Mouse (Mus musculus): ENCODE measurements around the gene Nfam1. TPM values are rescaled to one million over a fixed set of nuclear protein-coding genes. Genes with fewer than 3 reads are reported as not detected.

The Nfam1 gene
- total and polyA plus RNA-seq, 3 experiments: 0.04 to 0.81 (median 0.20) TPM

GRCm38 (mm10) chr15:83025041-83025760, 7.9 kb downstream of the Nfam1 start:
- peaks cover 0 to 28% of the 10 kb centered on the region in 2 experiments; a peak in 2 of 4 replicates for H3K4me1 ChIP-seq (ENCODE audit: control insufficient read depth in 1 of 2, insufficient read depth in 2 of 2)
- H3K4me3 ChIP-seq (replicated peaks in 1 of 3; ENCODE audit: low read depth in 2 of 3, low read length in 2 of 3, poor library complexity in 1 of 3): no peak overlapping the region
- TF ChIP-seq NRF1 (IDR thresholded peaks at IDR 0.05; ENCODE audit: low read depth, low read length): no peak
- TF ChIP-seq MAX (IDR thresholded peaks at IDR 0.05; ENCODE audit: low read length): no peak
- no peak for TF ChIP-seq GABPA (IDR thresholded peaks at IDR 0.05; ENCODE audit: insufficient replicate concordance, low read depth, low read length)
- no peak for DNase-seq (ENCODE audit: extremely low read depth)
- H3K27me3 ChIP-seq (replicated peaks): no peaks in the 10 kb centered on the region
- H3K36me3 ChIP-seq (replicated peaks in 1 of 2; ENCODE audit: control insufficient read depth in 1 of 2, insufficient read depth in 1 of 2, low read length in 1 of 2): no peaks in the 10 kb centered on the region
- dilution Hi-C loops (cut with MboI; ENCODE audit: extremely low pct_ligation_motif_present, extremely low pct_unique_long_range_greater_than_20kb, low sequenced_read_pairs): no loop called here
- H3K9me3 ChIP-seq (replicated peaks; ENCODE audit: low read length): no peaks in the 10 kb centered on the region
- in situ Hi-C loops (cut with MboI; ENCODE audit: low pct_ligation_motif_present, low pct_unique_long_range_greater_than_20kb, low sequenced_read_pairs): loop anchor here (5.0 kb wide), 1 partner anchor 33 kb away; no protein-coding TSS in a partner anchor
- no peak overlapping the region for H3K9ac ChIP-seq (ENCODE audit: insufficient read depth, low read depth)
- no peaks in the 10 kb centered on the region for H3K79me2 ChIP-seq (replicated peaks; ENCODE audit: control insufficient read depth, extremely low read depth, insufficient read depth, poor library complexity, severe bottlenecking)
- H3K4me2 ChIP-seq (ENCODE audit: insufficient read depth, low read depth, poor library complexity, severe bottlenecking): no peak overlapping the region
- no peak overlapping the region for H3K27ac ChIP-seq (ENCODE audit: insufficient read depth, low read depth)

GRCm38 (mm10) chr15:83022947-83023346, 10.2 kb downstream of the Nfam1 start:
- H3K27me3 ChIP-seq (replicated peaks): no peaks in the 10 kb centered on the region
- TF ChIP-seq BHLHE40 (IDR thresholded peaks at IDR 0.05; ENCODE audit: low read depth, low read length) (no peak), POLR2AphosphoS2 (IDR thresholded peaks at IDR 0.05; ENCODE audit: low read depth, low read length) (no peak), ZMIZ1 (IDR thresholded peaks at IDR 0.05; ENCODE audit: low read depth, low read length) (no peak), HCFC1 (IDR thresholded peaks at IDR 0.05; ENCODE audit: low read depth, low read length) (no peak), MEF2A (IDR thresholded peaks at IDR 0.05; ENCODE audit: borderline replicate concordance, low read depth, low read length) (no peak)
- H3K79me2 ChIP-seq (replicated peaks; ENCODE audit: control insufficient read depth, extremely low read depth, insufficient read depth, poor library complexity, severe bottlenecking): no peaks in the 10 kb centered on the region
- no peak overlapping the region for H3K4me3 ChIP-seq (replicated peaks in 1 of 3; ENCODE audit: low read depth in 2 of 3, low read length in 2 of 3, poor library complexity in 1 of 3)
- peaks cover 0 to 23% of the 10 kb centered on the region in 2 experiments; a peak in 2 of 4 replicates for H3K4me1 ChIP-seq (ENCODE audit: control insufficient read depth in 1 of 2, insufficient read depth in 2 of 2)
- no peak overlapping the region for H3K9ac ChIP-seq (ENCODE audit: insufficient read depth, low read depth)
- dilution Hi-C loops (cut with MboI; ENCODE audit: extremely low pct_ligation_motif_present, extremely low pct_unique_long_range_greater_than_20kb, low sequenced_read_pairs): no loop called here
- no peak for DNase-seq (ENCODE audit: extremely low read depth)
- in situ Hi-C loops (cut with MboI; ENCODE audit: low pct_ligation_motif_present, low pct_unique_long_range_greater_than_20kb, low sequenced_read_pairs): no loop called here
- H3K27ac ChIP-seq (ENCODE audit: insufficient read depth, low read depth): no peak overlapping the region
- H3K4me2 ChIP-seq (ENCODE audit: insufficient read depth, low read depth, poor library complexity, severe bottlenecking): no peak overlapping the region
- H3K9me3 ChIP-seq (replicated peaks; ENCODE audit: low read length): no peaks in the 10 kb centered on the region
- H3K36me3 ChIP-seq (replicated peaks in 1 of 2; ENCODE audit: control insufficient read depth in 1 of 2, insufficient read depth in 1 of 2, low read length in 1 of 2): no peaks in the 10 kb centered on the region

GRCm38 (mm10) chr15:83010990-83011664, 22.0 kb downstream of the Nfam1 start:
- Histone ChIP-seq H3K9ac (ENCODE audit: insufficient read depth, low read depth) (no peak overlapping the region), H3K4me1 (ENCODE audit: control insufficient read depth in 1 of 2, insufficient read depth in 2 of 2) (peaks cover 15 to 69% of the 10 kb centered on the region in 2 experiments), H3K9me3 (replicated peaks; ENCODE audit: low read length) (no peaks in the 10 kb centered on the region), H3K4me2 (ENCODE audit: insufficient read depth, low read depth, poor library complexity, severe bottlenecking) (no peak overlapping the region), H3K27me3 (replicated peaks) (no peaks in the 10 kb centered on the region), H3K79me2 (replicated peaks; ENCODE audit: control insufficient read depth, extremely low read depth, insufficient read depth, poor library complexity, severe bottlenecking) (no peaks in the 10 kb centered on the region), H3K4me3 (replicated peaks in 1 of 3; ENCODE audit: low read depth in 2 of 3, low read length in 2 of 3, poor library complexity in 1 of 3) (no peak overlapping the region), H3K27ac (ENCODE audit: insufficient read depth, low read depth) (no peak overlapping the region), H3K36me3 (replicated peaks in 1 of 2; ENCODE audit: control insufficient read depth in 1 of 2, insufficient read depth in 1 of 2, low read length in 1 of 2) (no peaks in the 10 kb centered on the region)
- no peak for DNase-seq (ENCODE audit: extremely low read depth)
- dilution Hi-C loops (cut with MboI; ENCODE audit: extremely low pct_ligation_motif_present, extremely low pct_unique_long_range_greater_than_20kb, low sequenced_read_pairs) (no loop called here), in situ Hi-C loops (cut with MboI; ENCODE audit: low pct_ligation_motif_present, low pct_unique_long_range_greater_than_20kb, low sequenced_read_pairs) (no loop called here)
- no peak for TF ChIP-seq CTCF (conservative IDR thresholded peaks at IDR 0.05 in 1 of 2, IDR thresholded peaks at IDR 0.05 in 1 of 2; ENCODE audit: low read depth in 2 of 2, low read length in 2 of 2)
- TF ChIP-seq BHLHE40 (IDR thresholded peaks at IDR 0.05; ENCODE audit: low read depth, low read length): no peak
- TF ChIP-seq ZC3H11A (IDR thresholded peaks at IDR 0.05; ENCODE audit: low read depth, low read length): no peak
- no peak for TF ChIP-seq USF2 (conservative IDR thresholded peaks at IDR 0.05; ENCODE audit: low read depth, low read length)
- TF ChIP-seq CHD2 (IDR thresholded peaks at IDR 0.05; ENCODE audit: low read length): no peak
- no peak for TF ChIP-seq POLR2AphosphoS2 (IDR thresholded peaks at IDR 0.05; ENCODE audit: low read depth, low read length)
